ENCODE assay signal across 18 mouse cellular contexts in genomic region chr1:91799323-91799722, GRCm38 (mm10). TPM values are rescaled to one million over a fixed set of nuclear protein-coding genes. Genes with fewer than 3 reads are reported as not detected.
DNase-seq lines count a peak whose midpoint lies in the region; ATAC-seq and TF ChIP-seq lines count a peak whose summit lies in the region.
"Had no signal": no experiment of that assay in that cellular context is flagged by ENCODE, and none has a peak within 500 bp of the region (broad histone marks: within the 10 kb centered on the region; RNA-seq: fewer than 3 reads in every experiment).

No protein-coding gene starts in this region.

- no peak for TF ChIP-seq CTCF in kidney, adult 2 months (conservative IDR thresholded peaks at IDR 0.05; ENCODE audit: insufficient read depth, insufficient read length, low read depth, low read length)

- no peak for TF ChIP-seq POLR2A in kidney, adult 2 months (IDR thresholded peaks at IDR 0.05; ENCODE audit: low read depth, low read length)

- H3K4me2 ChIP-seq in kidney, embryonic 15.5 days = 0 out of 2 replicates have a peak overlapping the region, but pooled peaks have one; percentile 88
- peak overlapping the region; percentile 96 for H3K4me2 ChIP-seq in limb, embryonic 12.5 days
- H3K4me2 ChIP-seq in forebrain, embryonic 11.5 days (ENCODE audit: low read depth, low read length, severe bottlenecking) = no peak overlapping the region
- H3K4me2 ChIP-seq: liver, embryonic 11.5 days had no signal

- H3K4me1 ChIP-seq in kidney, embryonic 15.5 days = peaks cover 38% of the 10 kb centered on the region
- H3K4me1 ChIP-seq in kidney, adult 2 months (ENCODE audit: control insufficient read depth, insufficient read depth, low read length) = no peaks in the 10 kb centered on the region
- H3K4me1 ChIP-seq in embryonic facial prominence, embryonic 10.5 days = peaks cover 45% of the 10 kb centered on the region
- peaks cover 43% of the 10 kb centered on the region for H3K4me1 ChIP-seq in limb, embryonic 12.5 days (replicated peaks)
- peaks cover 4% of the 10 kb centered on the region; the same call in 1 of the 2 replicates for H3K4me1 ChIP-seq in forebrain, embryonic 11.5 days (replicated peaks; ENCODE audit: control insufficient read depth, insufficient read depth, low read length)

- ATAC-seq in kidney, embryonic 15.5 days (replicated peaks; ENCODE audit: low FRiP score) = peak; percentile 59
- no peak for ATAC-seq in limb, embryonic 12.5 days (ENCODE audit: insufficient number of reproducible peaks, insufficient read depth, low FRiP score, low TSS enrichment, low read depth)
- no peak for ATAC-seq in forebrain, embryonic 11.5 days (replicated peaks; ENCODE audit: low FRiP score)
- ATAC-seq: intestine, embryonic 16.5 days had no signal

- H3K4me3 ChIP-seq in kidney, embryonic 15.5 days (replicated peaks) = no peak overlapping the region
- H3K4me3 ChIP-seq in kidney, adult 2 months (ENCODE audit: insufficient read depth, low read depth, low read length) = no peak overlapping the region
- H3K4me3 ChIP-seq in embryonic facial prominence, embryonic 10.5 days = peak overlapping the region; percentile 77
- H3K4me3 ChIP-seq in limb, embryonic 12.5 days (replicated peaks) = peak overlapping the region; percentile 68; the same call in 1 of the 2 replicates
- H3K4me3 ChIP-seq in forebrain, embryonic 11.5 days (ENCODE audit: low read depth, low read length) = no peak overlapping the region
- H3K4me3 ChIP-seq: heart, embryonic 13.5 days; layer of hippocampus, adult 2 months had no signal

- 27% methylated on average over 3 of the region's 3 CpGs for WGBS in kidney, embryonic 15.5 days
- 39% methylated on average over 3 of the region's 3 CpGs for WGBS in kidney, adult 2 months
- 43% methylated on average over 3 of the region's 3 CpGs for WGBS in embryonic facial prominence, embryonic 10.5 days
- 57% methylated on average over 3 of the region's 3 CpGs for WGBS in limb, embryonic 12.5 days
- 64% methylated on average over 3 of the region's 3 CpGs for WGBS in forebrain, embryonic 11.5 days

- H3K27me3 ChIP-seq in kidney, embryonic 15.5 days = peaks cover 67% of the 10 kb centered on the region
- no peaks in the 10 kb centered on the region for H3K27me3 ChIP-seq in kidney, adult 2 months (replicated peaks; ENCODE audit: control insufficient read depth, insufficient read depth, low read length)
- peaks cover 72% of the 10 kb centered on the region for H3K27me3 ChIP-seq in embryonic facial prominence, embryonic 10.5 days (replicated peaks; ENCODE audit: low read depth, poor library complexity, severe bottlenecking)
- H3K27me3 ChIP-seq in limb, embryonic 12.5 days = peaks cover 36% of the 10 kb centered on the region
- H3K27me3 ChIP-seq in forebrain, embryonic 11.5 days (ENCODE audit: control insufficient read depth, insufficient read depth, low read length) = peaks cover 44% of the 10 kb centered on the region

- H3K27ac ChIP-seq in kidney, embryonic 15.5 days = no peak overlapping the region
- H3K27ac ChIP-seq in kidney, adult 2 months (ENCODE audit: insufficient read depth, low read depth, low read length) = no peak overlapping the region
- peak overlapping the region; percentile 95 for H3K27ac ChIP-seq in embryonic facial prominence, embryonic 10.5 days (replicated peaks)
- H3K27ac ChIP-seq in limb, embryonic 12.5 days = peak overlapping the region; percentile 93; the same call in 1 of the 2 replicates
- H3K27ac ChIP-seq in forebrain, embryonic 11.5 days (ENCODE audit: low read depth, low read length) = no peak overlapping the region
- H3K27ac ChIP-seq: heart, embryonic 13.5 days; layer of hippocampus, adult 2 months had no signal

- H3K9ac ChIP-seq in kidney, embryonic 15.5 days = no peak overlapping the region
- H3K9ac ChIP-seq in limb, embryonic 12.5 days (replicated peaks) = no peak overlapping the region
- no peak overlapping the region for H3K9ac ChIP-seq in forebrain, embryonic 11.5 days (ENCODE audit: low read length)
- H3K9ac ChIP-seq: heart, embryonic 13.5 days had no signal

- no peaks in the 10 kb centered on the region for H3K9me3 ChIP-seq in kidney, embryonic 15.5 days (replicated peaks)
- H3K9me3 ChIP-seq in embryonic facial prominence, embryonic 10.5 days = no peaks in the 10 kb centered on the region
- H3K9me3 ChIP-seq in limb, embryonic 12.5 days = no peaks in the 10 kb centered on the region
- H3K9me3 ChIP-seq in forebrain, embryonic 11.5 days (ENCODE audit: control insufficient read depth, low read length) = no peaks in the 10 kb centered on the region
- H3K9me3 ChIP-seq: forebrain, embryonic 10.5 days; heart, embryonic 13.5 days had no signal

- no peaks in the 10 kb centered on the region for H3K36me3 ChIP-seq in kidney, embryonic 15.5 days
- no peaks in the 10 kb centered on the region for H3K36me3 ChIP-seq in kidney, adult 2 months (ENCODE audit: control insufficient read depth, insufficient read depth, low read length)
- H3K36me3 ChIP-seq in embryonic facial prominence, embryonic 10.5 days (replicated peaks) = no peaks in the 10 kb centered on the region
- no peaks in the 10 kb centered on the region for H3K36me3 ChIP-seq in limb, embryonic 12.5 days
- no peaks in the 10 kb centered on the region for H3K36me3 ChIP-seq in forebrain, embryonic 11.5 days (ENCODE audit: control insufficient read depth, insufficient read depth, low read length)
- H3K36me3 ChIP-seq: forebrain, embryonic 10.5 days; heart, embryonic 13.5 days had no signal

- DNase-seq in kidney, adult 2 months = no peak
- peak; percentile 39 for DNase-seq in adipocyte (ENCODE audit: low spot score)
- DNase-seq in embryonic facial prominence, embryonic 10.5 days (ENCODE audit: low spot score) = peak; percentile 69
- no peak for DNase-seq in adrenal gland, adult 18-20 months (ENCODE audit: low spot score in 2 of 2)
- no peak for DNase-seq in forebrain, embryonic 11.5 days (ENCODE audit: low spot score)
- DNase-seq in left cerebral cortex, adult 11 months (ENCODE audit: low spot score) = no peak
- DNase-seq: B cell, adult 2 months; cerebellum, adult 11-12 months had no signal

RNA-seq across cellular contexts. Expression of gene Twist2, which starts 1.9 kb away (rescaled TPM):
- polyA plus RNA-seq in kidney, embryonic 15.5 days (2015; fragmentation: Nextera tagmentation; extraction: Ambion mirVana) = 6.9 and 8.9 TPM in 2 replicates
- polyA plus RNA-seq in kidney, adult 2 months (2012; rRNA removed) = 1.5 and 2.3 TPM in 2 replicates
- polyA plus RNA-seq in embryonic facial prominence, embryonic 10.5 days (2016; fragmentation: Nextera tagmentation; extraction: Ambion mirVana) = 53.8 and 55.3 TPM in 2 replicates
- polyA plus RNA-seq in limb, embryonic 12.5 days (2016; fragmentation: Nextera tagmentation; extraction: Ambion mirVana) = 45.3 and 50.4 TPM in 2 replicates
- total RNA-seq in adrenal gland, adult 18-20 months (2021) = 1 to 10 TPM; 1.7 to 4.0 TPM
- polyA plus RNA-seq in forebrain, embryonic 11.5 days (2014; fragmentation: Nextera tagmentation; extraction: Ambion mirVana) = 6.4 and 7.9 TPM in 2 replicates
- total RNA-seq: common myeloid progenitor, adult 5-6 weeks; hematopoietic stem cell, adult 5-6 weeks; megakaryocyte-erythroid progenitor cell, adult 5-6 weeks had no signal

Comparison
In these comparisons a context has a peak if more than half of its experiments do, and no peak if none do; other contexts are left out.
1. H3K27ac ChIP-seq: peak in embryonic facial prominence, embryonic 10.5 days (single experiment) and limb, embryonic 12.5 days (single experiment); none in kidney, embryonic 15.5 days (single experiment), kidney, adult 2 months (single experiment) and forebrain, embryonic 11.5 days (single experiment).
2. H3K4me3 ChIP-seq: peak in embryonic facial prominence, embryonic 10.5 days (single experiment) and limb, embryonic 12.5 days (single experiment); none in kidney, embryonic 15.5 days (single experiment), kidney, adult 2 months (single experiment) and forebrain, embryonic 11.5 days (single experiment).
3. DNase-seq: peak in adipocyte (single experiment) and embryonic facial prominence, embryonic 10.5 days (single experiment); none in kidney, adult 2 months (single experiment), adrenal gland, adult 18-20 months (0 of 2), forebrain, embryonic 11.5 days (single experiment) and left cerebral cortex, adult 11 months (single experiment).